Comparison of ENCODE assay signal across 8 mouse cellular contexts in the genomic region with DNA sequence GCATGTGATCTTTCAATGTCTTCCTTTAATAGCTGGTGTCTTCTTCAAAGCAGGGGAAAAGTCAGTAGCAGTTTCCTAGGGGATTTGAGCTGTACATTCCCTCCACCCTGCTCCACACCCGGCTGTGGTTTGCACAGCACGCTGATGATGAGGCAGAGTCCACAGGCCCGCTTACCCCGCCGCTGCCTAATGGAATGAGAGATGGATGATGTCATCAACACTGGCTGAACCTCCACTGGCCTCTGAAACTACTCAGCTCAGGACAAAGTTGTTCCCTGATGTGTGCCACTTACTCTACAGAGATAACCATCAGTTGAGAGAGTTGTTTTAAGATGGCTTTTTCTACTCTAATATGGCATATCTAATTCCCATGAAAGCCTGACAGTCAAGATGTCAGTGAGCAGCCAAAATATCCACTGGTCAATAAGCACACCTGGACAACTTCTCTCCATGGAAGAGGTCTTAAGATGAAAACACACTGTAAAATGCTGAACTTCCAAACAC.
A peak's percentile ranks its signal among the peaks of the same experiment; 100 is the strongest.
DNase-seq lines count a peak whose midpoint lies in the region; ATAC-seq lines count a peak whose summit lies in the region.
"Had no signal": no experiment of that assay in that cellular context is flagged by ENCODE, and none has a peak within 500 bp of the region (broad histone marks: within the 10 kb centered on the region; RNA-seq: fewer than 3 reads in every experiment).

No protein-coding gene starts in this region.

- H3K27me3 ChIP-seq in hindbrain, embryonic 16.5 days (replicated peaks; ENCODE audit: control insufficient read depth, insufficient read depth, low read length) = no peaks in the 10 kb centered on the region
- no peaks in the 10 kb centered on the region for H3K27me3 ChIP-seq in lung, embryonic 15.5 days

- no peaks in the 10 kb centered on the region for H3K9me3 ChIP-seq in hindbrain, embryonic 16.5 days (ENCODE audit: control insufficient read depth, low read length)
- no peaks in the 10 kb centered on the region for H3K9me3 ChIP-seq in lung, embryonic 15.5 days

- ATAC-seq in hindbrain, embryonic 16.5 days = peak; percentile 62
- ATAC-seq in lung, embryonic 15.5 days (ENCODE audit: borderline replicate concordance, extremely low read depth, low FRiP score, low TSS enrichment) = 0 out of 2 replicates have a peak, but pooled peaks have one; percentile 39
- no peak for ATAC-seq in inflammation-experienced regulatory T-cells, adult 6 months

- H3K36me3 ChIP-seq in hindbrain, embryonic 16.5 days (ENCODE audit: control insufficient read depth, insufficient read depth, low read length) = no peaks in the 10 kb centered on the region
- no peaks in the 10 kb centered on the region for H3K36me3 ChIP-seq in lung, embryonic 15.5 days

- peak overlapping the region; percentile 37 for H3K4me2 ChIP-seq in hindbrain, embryonic 16.5 days (ENCODE audit: low read length)
- H3K4me2 ChIP-seq in lung, embryonic 15.5 days = no peak overlapping the region

- H3K4me1 ChIP-seq in hindbrain, embryonic 16.5 days (ENCODE audit: control insufficient read depth, insufficient read depth, low read depth, low read length) = peaks cover 17% of the 10 kb centered on the region
- peaks cover 23% of the 10 kb centered on the region; the same call in 1 of the 2 replicates for H3K4me1 ChIP-seq in lung, embryonic 15.5 days

- WGBS in hindbrain, embryonic 16.5 days = 26% methylated on average over 5 of the region's 5 CpGs
- WGBS in lung, embryonic 15.5 days = 12% methylated on average over 5 of the region's 5 CpGs

- H3K9ac ChIP-seq in hindbrain, embryonic 16.5 days (ENCODE audit: low read depth, low read length) = no peak overlapping the region
- no peak overlapping the region for H3K9ac ChIP-seq in lung, embryonic 15.5 days

- H3K27ac ChIP-seq in hindbrain, embryonic 16.5 days (ENCODE audit: low read depth, low read length) = peak overlapping the region; percentile 9; the same call in 1 of the 2 replicates
- no peak overlapping the region for H3K27ac ChIP-seq in lung, embryonic 15.5 days
- H3K27ac ChIP-seq: macrophage had no signal

- DNase-seq in MN1 (ENCODE audit: low spot score) = peak; percentile 58
- DNase-seq in brain, adult 2 months (ENCODE audit: low read depth, low spot score) = peak; percentile 51
- no peak for DNase-seq in cerebellum, adult 11 months
- no peak for DNase-seq in right cerebral cortex, adult 18-20 months

- no peak overlapping the region for H3K4me3 ChIP-seq in hindbrain, embryonic 16.5 days (ENCODE audit: low read length)
- no peak overlapping the region for H3K4me3 ChIP-seq in lung, embryonic 15.5 days

Comparison
In these comparisons a context has a peak if more than half of its experiments do, and no peak if none do; other contexts are left out.
1. DNase-seq: peak in MN1 (single experiment) and brain, adult 2 months (single experiment); none in cerebellum, adult 11 months (single experiment) and right cerebral cortex, adult 18-20 months (single experiment).